ENCODE assay signal across 8 mouse cellular contexts in genomic region chr16:13437037-13437769, GRCm38 (mm10).
DNase-seq lines count a peak whose midpoint lies in the region; ATAC-seq and TF ChIP-seq lines count a peak whose summit lies in the region.

No protein-coding gene starts in this region.

- peak; percentile 97 for ATAC-seq in forebrain, postnatal 0 days
- ATAC-seq in neural tube, embryonic 15.5 days (ENCODE audit: low FRiP score): peak; percentile 97

- H3K36me3 ChIP-seq in forebrain, postnatal 0 days (ENCODE audit: insufficient read depth): no peaks in the 10 kb centered on the region
- H3K36me3 ChIP-seq in neural tube, embryonic 15.5 days: no peaks in the 10 kb centered on the region

- DNase-seq in MEL-GATA-1-ER (ENCODE audit: extremely low read depth, low read depth): peak; percentile 80
- DNase-seq in cerebellum, adult 2 months: peak; percentile 96 to 98
- DNase-seq in forebrain, postnatal 0 days: peak; percentile 99
- peak; percentile 98 for DNase-seq in heart, postnatal 4 days
- peak; percentile 97 to 99 for DNase-seq in layer of hippocampus, adult 2 months (ENCODE audit: low spot score in 2 of 2)
- DNase-seq in lung, adult 2 months: peak; percentile 98
- peak; percentile 97 for DNase-seq in testis, postnatal 10 days (ENCODE audit: low spot score)

- H3K9ac ChIP-seq in forebrain, postnatal 0 days: peak overlapping the region; percentile 62
- H3K9ac ChIP-seq in neural tube, embryonic 15.5 days (replicated peaks): peak overlapping the region; percentile 67

- H3K4me1 ChIP-seq in cerebellum, adult 2 months (ENCODE audit: control insufficient read depth, insufficient read depth, low read length): no peaks in the 10 kb centered on the region
- H3K4me1 ChIP-seq in forebrain, postnatal 0 days (ENCODE audit: insufficient read depth): no peaks in the 10 kb centered on the region
- no peaks in the 10 kb centered on the region; the same call in 1 of the 2 replicates for H3K4me1 ChIP-seq in lung, adult 2 months (ENCODE audit: control insufficient read depth, insufficient read depth, low read length)
- H3K4me1 ChIP-seq in neural tube, embryonic 15.5 days: peaks cover 8% of the 10 kb centered on the region

- H3K4me2 ChIP-seq in forebrain, postnatal 0 days (ENCODE audit: low read depth): peak overlapping the region; percentile 68
- H3K4me2 ChIP-seq in neural tube, embryonic 15.5 days: peak overlapping the region; percentile 77

- no peak for TF ChIP-seq CTCF in cerebellum, adult 2 months (IDR thresholded peaks at IDR 0.05; ENCODE audit: borderline replicate concordance, insufficient read depth, low read depth, low read length)
- no peak for TF ChIP-seq CTCF in forebrain, postnatal 0 days (IDR thresholded peaks at IDR 0.05; ENCODE audit: low read depth)
- no peak for TF ChIP-seq CTCF in layer of hippocampus, adult 2 months (conservative IDR thresholded peaks at IDR 0.05)
- TF ChIP-seq CTCF in lung, adult 2 months (IDR thresholded peaks at IDR 0.05; ENCODE audit: insufficient read depth, low read length): no peak

- under 1% methylated on average over 58 of the region's 58 CpGs for WGBS in cerebellum, adult 2 months
- under 1% methylated on average over 58 of the region's 58 CpGs for WGBS in forebrain, postnatal 0 days
- under 1% methylated on average over 58 of the region's 58 CpGs for WGBS in lung, adult 2 months
- under 1% methylated on average over 58 of the region's 58 CpGs for WGBS in neural tube, embryonic 15.5 days

- H3K27me3 ChIP-seq in cerebellum, adult 2 months (ENCODE audit: control insufficient read depth, insufficient read depth, low read length): no peaks in the 10 kb centered on the region
- H3K27me3 ChIP-seq in forebrain, postnatal 0 days (ENCODE audit: insufficient read depth, low read length): no peaks in the 10 kb centered on the region
- H3K27me3 ChIP-seq in neural tube, embryonic 15.5 days (replicated peaks): no peaks in the 10 kb centered on the region

- H3K9me3 ChIP-seq in forebrain, postnatal 0 days (ENCODE audit: low read length): no peaks in the 10 kb centered on the region
- no peaks in the 10 kb centered on the region for H3K9me3 ChIP-seq in neural tube, embryonic 15.5 days (replicated peaks)

- H3K27ac ChIP-seq in cerebellum, adult 2 months (ENCODE audit: insufficient read depth, low read length): peak overlapping the region; percentile 37; the same call in 1 of the 2 replicates
- peak overlapping the region; percentile 30; the same call in 1 of the 2 replicates for H3K27ac ChIP-seq in forebrain, postnatal 0 days (ENCODE audit: low read depth, low read length)
- H3K27ac ChIP-seq in layer of hippocampus, adult 2 months: peak overlapping the region; percentile 82
- H3K27ac ChIP-seq in neural tube, embryonic 15.5 days (replicated peaks): peak overlapping the region; percentile 77

- peak overlapping the region; percentile 87 for H3K4me3 ChIP-seq in cerebellum, adult 2 months (replicated peaks; ENCODE audit: insufficient read depth, low read depth, low read length)
- H3K4me3 ChIP-seq in forebrain, postnatal 0 days (ENCODE audit: low read depth, low read length): peak overlapping the region; percentile 67
- H3K4me3 ChIP-seq in layer of hippocampus, adult 2 months: peak overlapping the region; percentile 85
- peak overlapping the region; percentile 92 for H3K4me3 ChIP-seq in lung, adult 2 months (replicated peaks; ENCODE audit: extremely low read depth, low read depth, low read length)
- peak overlapping the region; percentile 70 for H3K4me3 ChIP-seq in neural tube, embryonic 15.5 days (replicated peaks)

- TF ChIP-seq POLR2A in cerebellum, adult 2 months (IDR thresholded peaks at IDR 0.05; ENCODE audit: borderline replicate concordance, insufficient read depth, low read length): no peak
- TF ChIP-seq POLR2A in lung, adult 2 months (IDR thresholded peaks at IDR 0.05; ENCODE audit: borderline replicate concordance, extremely low read depth, low read depth, low read length): no peak

Comparison
In these comparisons a context has a peak if more than half of its experiments do, and no peak if none do; other contexts are left out.
1. Peak in every context shown above with its lines: DNase-seq, ATAC-seq, H3K4me3 ChIP-seq and H3K27ac ChIP-seq.
2. H3K27ac ChIP-seq: peak in every context shown above with its lines; median percentile 82 in layer of hippocampus, adult 2 months; 77 in neural tube, embryonic 15.5 days; 37 in cerebellum, adult 2 months; 30 in forebrain, postnatal 0 days.